Mouse (Mus musculus) bone marrow macrophage, adult 2 months (primary cell): ENCODE results near the gene Gm28230.

ENCODE experiments used
- CTCF ChIP-seq: IDR thresholded peaks from 2 replicates; pipeline ENCODE4 v1.5.1; 2012; ENCODE audit warnings: low read depth, mild to moderate bottlenecking, low read length, moderate library complexity
- POLR2A ChIP-seq: IDR thresholded peaks from 2 replicates; pipeline ENCODE4 v1.6.1; 2012; ENCODE audit warnings: mild to moderate bottlenecking, low read depth, low read length, borderline replicate concordance

GRCm38 (mm10) chr2:74734996-74735811 is 8.7 kb downstream of the Gm28230 start:
- no peak for TF ChIP-seq CTCF
- no peak for TF ChIP-seq POLR2A
